Mouse (Mus musculus) c-Kit-positive CD71-negative TER-119-negative erythroid progenitor cells, embryonic 14.5 days (primary cell): ENCODE data around the gene Luzp2.
"Not testable (repeated sequence)": the region's sequence is repeated elsewhere in the genome, so short reads cannot be mapped to it uniquely, and the experiment has no call there.

Experiments
- DNase-seq: peaks from one replicate; pipeline ENCODE4 v3.0.0-alpha.2; 2013; ENCODE audit warnings: low read depth

Luzp2 gene

DNA sequence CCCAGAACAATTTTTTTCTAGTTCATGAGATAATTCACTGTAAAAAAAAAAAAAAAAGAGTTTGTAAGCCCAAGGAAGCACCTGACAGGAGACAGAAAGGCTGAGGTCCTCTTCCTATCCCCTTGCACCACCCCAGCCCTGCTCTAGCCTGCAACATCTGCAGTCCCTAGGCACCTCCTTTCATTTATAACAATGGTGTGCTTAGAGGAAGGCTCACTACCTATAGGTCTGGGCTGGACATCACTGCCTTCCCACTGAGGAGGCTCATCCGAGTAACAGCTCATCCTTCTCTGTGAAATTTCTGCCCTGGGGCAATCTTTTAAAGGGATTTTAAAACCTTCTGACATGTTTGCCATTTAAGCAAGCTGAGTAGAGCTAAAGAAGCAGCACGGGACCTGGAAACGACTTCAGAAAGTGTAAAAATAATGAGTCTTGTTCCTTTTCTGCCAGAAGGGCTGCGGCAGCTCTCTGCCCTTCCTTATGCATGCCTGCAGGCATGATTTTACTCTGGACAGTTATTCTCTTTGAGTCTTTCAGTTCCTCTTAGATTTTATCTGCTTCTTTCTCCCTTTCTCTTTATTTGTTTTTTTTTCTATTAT lies 174.0 kb downstream of the Luzp2 start:
- DNase-seq, result no peak

DNA sequence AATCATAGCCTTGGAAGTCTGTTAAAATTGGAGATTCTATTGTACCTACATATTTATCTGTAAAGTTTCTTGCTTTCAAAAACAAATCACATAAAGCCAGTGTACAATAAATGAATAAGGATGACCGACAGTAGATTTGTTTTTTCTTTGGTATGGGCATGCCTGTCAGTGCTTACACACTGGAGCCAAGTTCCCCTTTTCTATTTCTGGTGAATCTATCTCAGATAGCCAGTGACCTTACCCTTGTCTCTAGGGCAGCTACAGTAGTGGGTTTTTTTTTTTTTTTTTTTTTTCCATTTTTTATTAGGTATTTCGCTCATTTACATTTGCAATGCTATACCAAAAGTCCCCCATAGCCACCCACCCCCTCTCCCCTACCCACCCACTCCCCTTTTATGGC lies 298.6 kb downstream of the Luzp2 start:
- not testable (repeated sequence) for DNase-seq

DNA sequence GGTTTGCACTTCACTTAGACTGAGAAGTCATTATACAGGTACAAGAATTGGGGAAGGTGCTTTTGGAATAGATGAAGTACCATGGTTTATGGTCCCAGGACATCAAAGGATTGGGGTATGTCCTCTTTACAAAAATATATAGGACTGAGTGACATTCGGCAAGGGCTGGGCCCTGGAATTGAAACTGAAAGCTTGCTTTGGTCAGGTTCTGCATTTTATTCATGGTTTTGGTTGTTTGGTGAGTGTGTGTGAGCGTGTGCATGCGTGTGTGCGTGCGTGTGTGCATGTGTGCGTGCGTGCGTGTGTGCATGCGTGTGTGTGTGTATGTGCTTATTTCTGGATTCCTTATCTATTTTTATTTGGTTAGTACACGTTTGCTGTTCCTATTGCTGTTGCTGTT lies 353.6 kb downstream of the Luzp2 start:
- no peak for DNase-seq

DNA sequence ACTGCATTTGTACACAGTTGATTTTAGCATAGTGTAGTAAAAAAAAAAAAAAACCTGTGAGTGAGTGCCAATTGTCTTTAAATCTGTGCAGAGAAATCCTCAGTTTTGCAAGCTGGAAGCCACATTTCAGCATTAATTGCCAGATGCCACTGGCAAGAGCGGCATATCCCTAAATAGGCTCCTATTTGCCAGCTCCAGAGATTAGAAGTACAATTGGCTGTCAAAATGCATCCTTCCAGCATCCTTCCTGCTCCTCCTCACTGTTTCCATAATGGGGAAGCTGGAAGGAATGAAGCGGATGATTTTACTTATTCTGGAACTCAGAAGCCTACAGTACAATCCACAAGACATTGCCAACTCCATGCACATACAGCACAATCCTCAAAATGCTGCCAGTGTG lies 354.2 kb downstream of the Luzp2 start:
- no peak for DNase-seq

DNA sequence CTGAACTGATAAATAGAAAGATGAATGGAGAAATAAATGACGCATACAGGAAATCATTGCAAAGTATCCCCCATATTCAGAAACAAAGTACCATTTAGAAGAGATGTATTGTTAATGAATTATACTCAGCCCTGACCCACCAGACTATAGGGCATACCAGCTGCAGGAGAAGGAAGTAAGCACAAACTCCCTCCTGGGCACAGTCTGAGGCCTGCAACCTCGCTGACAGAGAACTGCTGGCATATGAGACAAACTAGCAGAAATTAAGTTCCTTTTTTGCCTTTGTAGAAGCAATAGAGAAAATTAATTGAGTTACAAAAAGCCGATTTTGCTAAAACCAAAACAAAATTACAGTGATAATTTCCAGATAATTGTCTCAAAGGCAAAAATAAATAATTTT lies 355.4 kb downstream of the Luzp2 start:
- DNase-seq, result no peak

DNA sequence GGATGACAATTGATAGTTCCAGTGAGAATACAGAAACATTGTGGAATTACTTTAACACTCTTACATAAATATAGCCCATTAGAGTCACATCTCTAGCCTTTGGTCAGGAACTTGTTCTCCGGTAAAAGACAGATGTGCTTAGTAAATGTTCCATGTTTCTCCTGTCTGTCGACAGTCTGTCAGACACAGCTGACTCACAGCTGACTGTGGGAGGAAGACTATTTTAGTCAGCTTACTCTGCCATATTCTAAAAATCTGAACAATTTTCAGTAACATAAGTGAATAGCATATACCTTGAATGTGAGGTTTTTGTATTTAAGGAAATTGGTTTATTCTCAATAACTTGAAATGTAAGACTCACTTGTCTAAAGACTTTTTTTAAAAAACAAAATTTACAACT lies 363.5 kb downstream of the Luzp2 start:
- DNase-seq, result no peak

DNA sequence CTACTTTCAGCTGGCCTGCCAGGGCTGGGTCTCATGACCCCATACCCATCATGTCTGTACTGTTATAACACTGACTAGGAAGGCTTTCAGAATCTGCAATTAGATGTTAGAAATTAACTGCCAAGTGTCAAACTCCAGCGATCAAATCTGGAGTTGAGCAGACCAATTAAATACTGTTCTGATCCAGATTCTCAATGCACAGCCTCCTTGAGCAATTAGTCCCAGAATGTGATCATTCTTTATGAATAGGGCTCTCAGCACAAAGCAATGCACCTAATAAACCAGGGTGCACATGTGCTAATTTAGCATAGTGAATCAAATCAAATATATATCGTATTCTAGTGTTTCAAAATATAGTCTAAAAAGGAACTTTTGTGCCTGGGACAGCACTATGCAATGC lies 387.7 kb downstream of the Luzp2 start:
- DNase-seq, result no peak

DNA sequence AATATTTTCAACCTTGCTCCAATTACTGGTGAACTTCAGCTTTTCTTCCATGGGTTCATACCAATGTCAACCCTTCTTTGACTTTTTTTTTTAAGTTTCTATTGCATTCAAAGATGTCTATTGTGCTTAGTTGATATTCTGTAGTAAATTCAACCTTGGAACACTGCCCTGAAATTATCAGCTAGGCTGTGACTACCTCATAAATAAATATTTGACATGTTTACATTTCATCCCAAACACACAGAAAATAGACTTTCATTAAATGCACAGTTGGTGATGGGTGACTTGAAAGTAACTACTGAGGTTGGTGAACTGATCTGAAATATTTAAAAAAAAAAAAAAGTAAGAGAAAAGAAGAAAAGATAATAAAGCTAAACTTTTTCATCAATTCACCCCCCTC lies 394.1 kb downstream of the Luzp2 start:
- DNase-seq, result no peak
